Mouse (Mus musculus): Measurements from ENCODE around the gene Gm4177.
"Not testable (repeated sequence)": the region's sequence is repeated elsewhere in the genome, so short reads cannot be mapped to it uniquely, and the experiment has no call there.

The Gm4177 gene

DNA sequence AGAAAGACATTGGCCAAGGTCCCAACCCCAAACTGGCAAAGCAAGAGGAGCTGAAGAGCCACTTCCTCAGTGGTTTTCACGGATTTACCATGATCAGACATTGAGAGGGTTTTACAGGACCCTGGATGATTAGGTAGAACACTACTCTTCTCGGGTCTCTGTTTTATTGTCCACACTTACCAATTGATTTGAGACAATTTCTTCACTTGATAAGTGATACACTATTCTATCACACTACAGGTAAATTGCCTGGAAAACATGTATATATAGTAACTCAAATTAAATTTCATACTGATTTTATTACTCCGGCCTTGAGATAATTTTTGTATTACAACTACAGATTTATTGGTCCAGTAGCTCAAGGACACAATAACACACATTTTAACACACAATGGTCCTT is at the start of gene Gm4177:
Gene Gm4177 (minus strand): TSS at position 101 of the 400 bp plus-strand sequence.
- not testable (repeated sequence) for DNase-seq (ENCODE audit: low spot score in 2 of 2)

DNA sequence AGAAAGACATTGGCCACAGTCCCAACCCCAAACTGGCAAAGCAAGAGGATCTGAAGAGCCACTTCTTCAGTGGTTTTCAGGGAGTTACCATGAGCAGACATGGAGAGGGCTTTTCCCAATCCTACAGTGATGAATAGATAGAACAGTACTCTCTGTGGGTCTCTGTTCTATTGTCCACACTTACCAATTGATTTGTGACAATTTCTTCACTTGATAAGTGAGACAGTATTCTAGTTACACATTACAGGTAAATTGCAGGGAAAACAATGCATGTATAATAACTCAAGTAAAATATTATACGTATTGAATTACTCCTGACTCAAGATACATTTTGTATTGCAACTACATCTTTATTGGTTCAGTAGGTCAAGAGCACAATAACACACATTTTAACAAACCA is 47.6 kb upstream of the Gm4177 start, which contains the start of gene Gm5725:
Gene Gm5725 (minus strand): TSS at position 101 of the 400 bp plus-strand sequence.
- DNase-seq (ENCODE audit: low spot score in 2 of 2), result not testable (repeated sequence)

DNA sequence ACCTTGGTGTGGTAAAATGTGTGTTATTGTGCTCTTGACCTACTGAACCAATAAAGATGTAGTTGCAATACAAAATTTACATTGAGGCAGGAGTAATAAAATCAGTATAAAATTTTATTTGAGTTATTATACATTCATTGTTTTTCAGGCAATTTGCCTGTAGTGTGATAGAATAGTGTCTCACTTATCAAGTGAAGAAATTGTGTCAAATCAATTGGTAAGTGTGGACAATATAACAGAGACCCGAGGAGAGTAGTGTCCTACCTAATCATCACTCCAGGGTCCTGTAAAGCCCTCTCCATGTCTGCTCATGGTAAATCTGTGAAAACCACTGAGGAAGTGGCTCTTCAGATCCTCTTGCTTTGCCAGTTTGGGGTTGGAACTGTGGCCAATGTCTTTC is 35.5 kb upstream of the Gm4177 start, which contains the start of gene Vmn1r135:
Gene Vmn1r135 (plus strand): TSS at position 301 of the 400 bp plus-strand sequence.
- not testable (repeated sequence) for DNase-seq (ENCODE audit: low spot score in 2 of 2)

DNA sequence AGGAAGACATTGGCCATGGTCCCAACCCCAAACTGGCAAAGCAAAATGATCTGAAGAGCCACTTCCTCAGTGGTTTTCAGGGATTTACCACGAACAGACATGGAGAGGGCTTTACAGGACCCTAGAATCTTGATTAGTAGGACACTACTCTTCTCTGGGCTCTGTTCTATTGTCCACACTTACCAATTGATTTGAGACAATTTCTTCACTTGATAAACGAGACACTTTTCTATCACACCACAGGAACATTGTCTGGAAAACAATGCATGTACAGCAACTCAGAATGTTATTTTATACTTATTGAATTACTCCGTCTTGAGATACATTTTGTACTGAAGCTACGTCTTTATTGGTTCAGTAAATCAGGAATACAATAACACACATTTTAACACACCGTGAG is 35.2 kb downstream of the Gm4177 start, which contains the start of gene Gm4175:
Gene Gm4175 (minus strand): TSS at position 101 of the 400 bp plus-strand sequence.
- not testable (repeated sequence) for DNase-seq (ENCODE audit: low spot score in 2 of 2)
